Mouse (Mus musculus) embryonic fibroblast, embryonic 13.5 days (primary cell): Measurements from ENCODE around the gene Sos2. TPM values are rescaled to one million over a fixed set of nuclear protein-coding genes. Genes with fewer than 3 reads are reported as not detected.
"Not testable (repeated sequence)": the region's sequence is repeated elsewhere in the genome, so short reads cannot be mapped to it uniquely, and the experiment has no call there.

Source experiments
- H3K27ac ChIP-seq: 2 replicates; pipeline ENCODE4 v1.5.1; 2012; ENCODE audit warnings: low read length, control low read depth, inconsistent platforms; ENCODE audit not compliant: insufficient read depth
- H3K4me1 ChIP-seq: 2 replicates; pipeline ENCODE4 v1.6.1; 2011; ENCODE audit warnings: low read length; ENCODE audit not compliant: control insufficient read depth, insufficient read depth
- H3K4me3 ChIP-seq: 2 replicates; pipeline ENCODE4 v1.5.1; 2011; ENCODE audit warnings: mild to moderate bottlenecking, control low read depth, low read length; ENCODE audit not compliant: insufficient read depth
- CTCF ChIP-seq: IDR thresholded peaks from 2 replicates; pipeline ENCODE4 v1.5.1; 2011; ENCODE audit warnings: mild to moderate bottlenecking, control low read depth, low read length, moderate library complexity, borderline replicate concordance; ENCODE audit not compliant: insufficient read depth
- POLR2A ChIP-seq: IDR thresholded peaks from 2 replicates; pipeline ENCODE4 v1.6.1; 2011; ENCODE audit warnings: low read depth, mild to moderate bottlenecking, control low read depth, low read length, moderate library complexity
- polyA plus RNA-seq: library from polyadenylated mRNA; stranded (reverse); fragments of >200 nt; gene quantifications from 2 replicates; pipeline ENCODE4 v1.2.4, GENCODE M21; 2011; ENCODE audit warnings: low read depth; ENCODE audit not compliant: missing spikeins, insufficient read length

Sos2 gene
- polyA plus RNA-seq, 1 experiment: 19.4 TPM

DNA sequence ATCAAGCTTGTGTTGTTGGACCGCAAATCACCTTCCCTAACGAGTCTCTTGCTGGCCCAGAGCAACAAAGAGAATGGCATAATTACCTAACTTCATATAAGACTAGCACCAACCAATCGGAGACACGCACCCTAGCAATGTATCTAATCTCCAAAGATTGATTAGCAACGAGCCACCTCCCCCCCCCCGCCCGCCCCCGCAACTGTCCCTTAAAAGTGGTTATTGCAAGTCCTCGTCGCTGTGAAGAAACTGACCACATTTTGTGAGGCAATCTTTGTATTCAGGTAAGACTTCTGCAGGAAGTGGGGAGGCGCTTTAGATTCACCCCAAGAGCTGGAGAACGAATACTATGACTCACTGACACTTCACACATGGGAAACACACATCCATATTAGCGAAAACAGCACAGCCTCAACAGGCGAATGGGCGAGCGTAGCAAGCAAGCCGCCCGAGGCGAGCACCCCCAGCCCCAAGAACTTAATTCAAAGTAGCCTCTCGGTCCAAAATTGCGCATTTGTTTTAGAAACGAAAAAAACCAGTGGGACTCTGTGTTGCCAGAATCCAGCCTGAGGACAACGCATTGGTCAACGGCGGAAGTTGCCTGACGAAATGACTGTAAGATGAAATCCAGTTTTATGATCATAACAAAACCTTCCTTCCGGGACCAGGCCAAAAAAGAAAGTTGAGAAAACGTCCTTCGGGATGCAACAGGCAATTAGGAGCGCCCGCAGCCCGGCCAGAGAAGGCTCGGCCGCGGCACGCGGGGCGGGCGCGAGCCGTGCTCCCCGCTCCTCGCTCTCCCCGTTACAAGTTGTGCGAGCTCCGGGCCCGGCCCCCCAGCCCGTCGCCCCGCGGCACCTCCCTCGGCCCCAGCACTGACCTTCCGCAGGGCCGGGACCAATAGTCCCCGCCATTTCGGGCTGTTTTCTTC, 752 bp downstream of the Sos2 start:
- TF ChIP-seq CTCF (no peak), POLR2A (no peak; the same call in none of the 2 replicates)
- peaks cover 4% of the 10 kb centered on the region; the same call in 1 of the 2 replicates for H3K4me1 ChIP-seq
- peak overlapping the region; percentile 90 for H3K4me3 ChIP-seq
- peak overlapping the region; percentile 95 for H3K27ac ChIP-seq

DNA sequence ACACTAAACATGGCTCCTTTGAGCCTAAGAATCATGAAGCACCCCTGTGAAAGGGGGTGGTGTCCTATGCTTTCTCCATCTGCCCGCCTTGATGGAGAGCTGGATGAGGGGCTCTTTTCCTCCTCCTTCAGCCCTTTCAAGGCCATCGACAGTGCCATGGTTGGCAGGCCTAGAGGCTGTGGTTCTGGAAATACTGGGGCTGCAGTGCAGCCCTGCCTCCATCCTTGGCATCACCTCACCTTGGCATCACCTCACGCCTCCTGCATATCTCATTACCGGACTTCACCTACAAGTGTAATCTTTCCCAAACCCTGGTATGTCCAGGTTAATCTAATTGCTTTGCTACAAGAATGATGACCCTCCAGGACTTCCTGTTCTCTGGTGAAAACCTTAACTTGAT, 5.5 kb downstream of the Sos2 start:
- H3K4me3 ChIP-seq: no peak overlapping the region
- no peak for TF ChIP-seq CTCF
- TF ChIP-seq POLR2A: no peak
- H3K4me1 ChIP-seq: peaks cover 5% of the 10 kb centered on the region
- H3K27ac ChIP-seq: no peak overlapping the region

DNA sequence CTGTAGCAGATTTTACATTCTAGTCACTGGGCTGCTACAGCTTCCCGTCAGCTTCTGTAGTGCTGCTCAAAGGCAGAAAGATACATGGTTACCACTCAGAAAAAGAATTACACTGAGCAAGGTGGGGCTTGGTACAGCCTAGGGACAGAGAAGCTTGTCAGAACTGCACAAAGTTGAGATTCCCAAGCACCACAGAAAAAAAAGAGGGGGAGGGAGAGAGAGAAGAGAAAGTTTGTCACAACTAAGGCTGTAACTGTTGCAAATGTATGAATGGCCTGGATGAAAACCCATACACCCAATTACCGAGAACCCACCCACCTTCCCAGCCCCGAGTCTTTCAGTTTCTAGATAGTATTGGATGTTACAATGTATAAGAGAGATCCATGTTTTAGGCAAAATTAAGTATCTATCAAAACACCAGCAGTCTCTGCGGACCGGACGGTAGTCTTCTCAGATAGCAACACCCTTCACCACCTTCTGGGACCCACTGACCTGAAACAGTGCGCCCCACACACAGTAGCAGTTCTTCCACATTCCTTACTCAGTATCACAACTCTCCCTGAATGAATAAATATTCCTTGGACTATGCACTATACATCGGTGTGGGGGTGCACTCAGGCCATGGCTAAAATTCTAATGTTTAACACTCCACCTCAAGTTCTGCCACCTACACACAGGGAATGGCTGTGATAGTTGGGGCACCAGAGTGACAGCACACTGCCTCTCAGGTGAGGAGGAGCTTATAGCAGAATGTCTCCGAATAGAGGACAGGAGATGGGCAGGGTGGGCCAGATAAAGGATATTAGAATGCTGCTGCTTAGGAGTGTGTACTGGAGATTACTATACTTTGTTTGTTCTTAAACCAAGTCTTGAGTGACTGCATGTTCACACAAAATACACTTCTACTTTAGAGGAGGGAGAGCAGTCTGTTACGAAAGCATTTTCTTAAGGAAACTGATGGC, 6.8 kb downstream of the Sos2 start:
- Histone ChIP-seq H3K4me1 (peaks cover 3% of the 10 kb centered on the region), H3K4me3 (no peak overlapping the region), H3K27ac (no peak overlapping the region)
- no peak for TF ChIP-seq POLR2A
- TF ChIP-seq CTCF: no peak

DNA sequence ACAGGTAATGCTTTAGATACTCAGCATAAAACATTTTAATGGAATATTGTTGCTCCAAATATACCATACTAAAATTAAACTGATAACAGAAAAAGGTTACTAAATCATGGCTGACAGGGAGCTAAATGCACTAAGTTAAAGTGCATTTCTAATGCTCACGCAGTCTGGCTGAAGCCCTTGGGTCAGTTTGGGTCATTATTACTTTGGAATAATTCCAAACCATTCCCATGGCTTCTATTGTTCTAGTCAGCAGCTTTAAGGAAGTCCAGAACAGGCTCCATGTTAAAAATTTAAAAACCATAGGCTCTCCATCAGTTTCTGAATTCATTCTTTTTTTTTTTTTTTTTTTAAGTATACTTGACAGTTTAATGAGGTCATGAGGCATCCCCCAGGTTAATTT, 7.5 kb downstream of the Sos2 start:
- H3K4me1 ChIP-seq: peaks cover 3% of the 10 kb centered on the region; the same call in 1 of the 2 replicates
- no peak overlapping the region for H3K27ac ChIP-seq
- no peak overlapping the region for H3K4me3 ChIP-seq
- no peak for TF ChIP-seq CTCF
- TF ChIP-seq POLR2A: no peak

DNA sequence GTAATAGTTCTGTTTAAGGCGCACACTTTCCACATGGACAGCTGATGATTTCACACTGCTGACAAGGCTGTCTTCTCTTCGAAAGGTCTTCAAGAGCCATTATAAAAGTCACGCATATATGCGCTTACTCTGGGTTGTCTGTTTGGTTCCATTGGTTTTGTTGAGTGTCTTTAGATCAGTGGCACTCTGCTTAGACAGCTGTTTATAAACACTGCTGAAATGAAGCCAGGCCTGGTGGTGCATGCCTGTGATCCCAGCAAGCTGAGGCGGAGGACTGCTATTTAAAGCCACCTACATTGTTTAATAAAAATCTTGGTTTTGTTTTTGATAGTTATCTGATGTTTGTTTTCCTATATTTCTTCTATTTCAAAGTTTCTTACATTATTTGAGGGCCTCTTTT, 14.9 kb downstream of the Sos2 start:
- H3K4me1 ChIP-seq: no peaks in the 10 kb centered on the region
- no peak overlapping the region for H3K4me3 ChIP-seq
- no peak for TF ChIP-seq POLR2A
- no peak for TF ChIP-seq CTCF
- no peak overlapping the region for H3K27ac ChIP-seq

DNA sequence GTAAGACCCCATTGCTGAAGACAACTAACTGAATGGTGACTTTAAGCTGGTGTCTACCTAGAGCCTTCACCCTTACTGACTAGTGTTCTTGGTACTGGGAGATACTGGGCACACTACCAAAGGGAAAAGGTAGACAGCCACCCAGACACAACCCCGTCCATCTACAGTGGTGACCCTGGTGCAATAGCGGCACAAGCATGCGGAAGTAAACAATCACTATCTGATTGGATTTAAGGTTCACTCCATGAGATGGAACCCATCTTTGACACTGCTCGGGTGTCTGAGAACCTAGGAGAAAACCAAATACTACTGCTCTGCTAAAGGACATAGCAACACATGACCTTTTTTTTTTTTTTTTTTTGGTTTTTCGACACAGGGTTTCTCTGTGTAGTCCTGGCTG, 20.0 kb downstream of the Sos2 start:
- no peak for TF ChIP-seq POLR2A
- TF ChIP-seq CTCF: no peak
- Histone ChIP-seq H3K4me3 (no peak overlapping the region), H3K27ac (no peak overlapping the region), H3K4me1 (no peaks in the 10 kb centered on the region)

DNA sequence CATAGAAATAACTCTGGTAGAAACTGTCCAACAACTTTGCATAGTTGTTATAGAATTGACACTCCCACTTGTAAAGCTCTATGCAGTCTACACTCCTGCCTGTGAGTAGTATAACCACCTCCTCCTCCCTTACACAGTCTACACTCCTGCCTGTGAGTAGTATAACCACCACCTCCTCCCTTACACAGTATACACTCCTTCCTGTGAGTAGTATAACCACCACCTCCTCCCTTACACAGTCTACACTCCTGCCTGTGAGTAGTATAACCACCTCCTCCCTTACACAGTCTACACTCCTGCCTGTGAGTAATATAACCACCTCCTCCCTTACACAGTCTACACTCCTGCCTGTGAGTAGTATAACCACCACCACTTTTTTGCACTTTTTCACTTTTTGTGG, 27.7 kb downstream of the Sos2 start:
- not testable (repeated sequence) for H3K4me3 ChIP-seq, H3K4me1 ChIP-seq, H3K27ac ChIP-seq

DNA sequence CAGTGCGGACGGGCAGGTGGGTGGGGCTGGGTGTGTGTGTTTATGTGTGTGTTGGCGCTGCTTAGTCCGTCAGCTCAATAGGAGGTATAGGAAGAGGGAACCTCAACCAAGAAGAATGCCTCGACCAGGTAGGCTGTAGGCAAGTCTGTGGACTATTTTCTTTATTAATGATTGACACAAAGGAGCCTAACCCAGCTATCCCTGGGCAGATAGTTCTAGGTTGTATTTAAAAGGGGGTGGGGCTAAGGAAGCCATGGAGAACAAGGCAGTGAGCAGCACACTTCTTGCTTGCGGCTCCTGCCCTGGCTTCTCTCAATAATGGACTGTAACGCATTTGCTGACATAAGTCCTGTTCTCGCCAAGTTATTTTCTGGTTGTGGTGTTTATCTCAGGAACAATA, 32.1 kb downstream of the Sos2 start:
- no peak for TF ChIP-seq POLR2A
- TF ChIP-seq CTCF: no peak
- Histone ChIP-seq H3K4me1 (no peaks in the 10 kb centered on the region), H3K27ac (no peak overlapping the region), H3K4me3 (no peak overlapping the region)

DNA sequence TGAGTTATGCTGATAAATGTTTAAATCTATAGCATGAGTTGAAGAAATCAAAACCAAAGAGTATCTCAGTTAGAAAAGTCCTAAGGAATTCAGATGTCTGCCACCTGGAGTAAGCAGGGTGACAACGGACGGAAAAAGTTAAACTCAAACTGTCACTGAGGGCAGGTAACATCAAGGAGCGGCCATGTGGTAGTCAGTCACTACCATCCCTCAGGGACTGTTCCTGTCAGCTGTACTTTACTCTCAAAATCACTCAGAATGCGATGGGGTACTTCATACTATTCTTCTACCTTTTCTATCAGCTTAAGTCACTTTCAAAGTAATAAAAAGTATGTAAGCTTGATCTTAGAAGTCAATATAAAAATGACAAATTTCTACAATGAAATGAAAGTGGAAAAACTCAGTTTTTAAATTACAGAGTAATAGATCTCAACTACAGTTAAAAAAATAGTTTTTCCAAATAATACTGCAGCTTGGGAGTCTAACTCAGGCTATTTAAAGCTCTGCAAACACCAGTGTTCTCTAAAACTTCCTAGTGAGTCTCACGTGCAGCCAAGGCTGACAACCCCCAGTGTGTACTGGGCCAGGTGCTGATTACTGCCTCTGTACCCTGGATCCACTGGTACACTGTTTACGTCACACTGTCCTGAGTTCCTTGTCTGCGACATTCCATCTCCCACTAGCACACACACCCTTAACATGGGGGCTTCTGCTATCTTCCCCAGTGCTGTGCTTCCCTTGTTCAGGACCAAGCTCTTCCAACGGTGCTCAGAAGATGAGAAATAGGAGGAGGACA, 35.6 kb downstream of the Sos2 start:
- H3K4me1 ChIP-seq: no peaks in the 10 kb centered on the region
- H3K27ac ChIP-seq: no peak overlapping the region
- no peak overlapping the region for H3K4me3 ChIP-seq
- TF ChIP-seq POLR2A (no peak), CTCF (no peak)
